Mouse (Mus musculus) naive thymus-derived CD4-positive, alpha-beta T cell, adult 2 months (primary cell): ENCODE measurements around the gene Olfr781.
"Not testable (repeated sequence)": the region's sequence is repeated elsewhere in the genome, so short reads cannot be mapped to it uniquely, and the experiment has no call there.

ENCODE experiments used
- DNase-seq: peaks from one replicate; pipeline ENCODE4 v3.0.0-alpha.2; 2011; ENCODE audit warnings: low read depth

The Olfr781 gene

DNA sequence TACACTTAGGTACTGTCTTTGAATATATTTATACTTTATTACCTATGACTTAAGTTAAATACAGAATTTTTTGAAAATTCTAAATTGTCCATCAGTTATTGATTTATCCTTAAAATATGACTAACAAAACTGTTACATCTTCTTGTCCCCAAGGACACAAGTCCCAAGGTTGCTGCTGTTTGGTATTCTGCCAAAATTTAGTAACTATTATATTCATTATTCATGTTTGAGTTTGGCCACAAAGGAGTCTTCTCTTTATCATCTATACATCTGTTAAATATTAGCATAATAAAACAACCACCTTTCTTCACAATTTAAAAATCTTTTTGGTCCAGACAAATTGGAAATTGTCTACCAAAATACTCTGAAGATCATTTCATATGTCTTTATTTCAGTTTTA is at the start of gene Olfr781:
Gene Olfr781, plus strand, starts transcription at position 301 of the 400 bp plus-strand sequence.
- DNase-seq = no peak

DNA sequence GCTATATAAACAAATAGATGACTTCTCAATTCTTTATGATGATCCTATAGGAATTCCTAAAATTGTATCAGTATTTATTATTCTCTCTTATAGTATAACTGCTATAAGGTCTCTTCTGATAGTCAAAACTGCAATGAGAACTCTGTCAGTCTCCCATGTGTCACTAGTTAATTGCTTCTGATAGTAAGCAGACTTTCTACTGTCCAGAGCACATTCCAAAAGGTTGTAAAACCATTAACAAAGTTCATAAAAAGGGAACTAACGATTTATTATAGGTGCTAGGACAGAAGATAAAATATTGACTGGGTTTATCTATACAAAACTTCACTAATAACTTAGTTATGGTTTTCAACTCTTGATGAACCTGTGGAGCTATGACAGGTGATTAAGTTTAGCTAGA is 15.7 kb upstream of the Olfr781 start:
- not testable (repeated sequence) for DNase-seq

DNA sequence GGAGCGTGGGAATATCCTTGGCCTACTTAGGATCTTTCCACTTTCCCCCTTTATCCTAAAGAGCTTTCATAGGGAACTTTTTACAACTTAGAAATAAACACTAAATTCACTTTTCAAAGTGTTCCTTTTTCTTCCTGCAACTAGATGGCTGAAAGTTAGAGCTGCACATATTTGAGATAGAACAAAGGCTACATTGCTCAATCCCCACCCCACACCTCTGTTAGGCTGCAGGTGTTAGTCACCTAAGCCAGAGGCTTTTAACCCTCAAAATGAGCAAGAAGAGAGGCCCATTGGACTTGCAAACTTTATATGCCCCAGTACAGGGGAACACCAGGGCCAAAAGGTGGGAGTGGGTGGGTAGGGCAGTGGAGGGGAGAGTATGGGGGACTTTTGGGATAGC is 15.1 kb upstream of the Olfr781 start:
- DNase-seq = not testable (repeated sequence)

DNA sequence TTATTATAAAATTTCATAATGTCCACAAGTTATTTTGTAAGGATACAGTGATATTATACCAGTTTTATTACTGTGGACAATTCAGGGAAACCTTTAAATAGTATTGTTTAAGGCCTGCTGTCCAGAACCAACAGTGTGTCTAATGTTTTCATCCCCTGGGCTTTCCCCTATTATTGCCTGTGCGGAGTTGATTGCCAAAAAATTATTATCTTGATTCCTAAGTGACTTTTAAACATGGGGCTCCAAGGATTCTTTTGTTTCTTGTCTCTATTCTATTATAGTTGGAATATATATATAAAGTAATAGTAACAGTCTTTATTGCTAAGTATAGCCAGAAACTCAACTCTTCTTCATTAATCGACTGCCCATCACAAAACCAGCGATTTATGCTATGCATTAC is 10.8 kb upstream of the Olfr781 start, which contains the start of gene Olfr780:
Gene Olfr780, plus strand, starts transcription at position 301 of the 400 bp plus-strand sequence.
- no peak for DNase-seq

- no peak for DNase-seq
Measured at GRCm38 (mm10) chr10:129348550-129348949, 19.9 kb downstream of the Olfr781 start, which contains the start of gene Olfr782. Gene Olfr782, plus strand, starts transcription at chr10:129348850.

- not testable (repeated sequence) for DNase-seq
Measured at GRCm38 (mm10) chr10:129352475-129352874, 23.8 kb downstream of the Olfr781 start.

DNA sequence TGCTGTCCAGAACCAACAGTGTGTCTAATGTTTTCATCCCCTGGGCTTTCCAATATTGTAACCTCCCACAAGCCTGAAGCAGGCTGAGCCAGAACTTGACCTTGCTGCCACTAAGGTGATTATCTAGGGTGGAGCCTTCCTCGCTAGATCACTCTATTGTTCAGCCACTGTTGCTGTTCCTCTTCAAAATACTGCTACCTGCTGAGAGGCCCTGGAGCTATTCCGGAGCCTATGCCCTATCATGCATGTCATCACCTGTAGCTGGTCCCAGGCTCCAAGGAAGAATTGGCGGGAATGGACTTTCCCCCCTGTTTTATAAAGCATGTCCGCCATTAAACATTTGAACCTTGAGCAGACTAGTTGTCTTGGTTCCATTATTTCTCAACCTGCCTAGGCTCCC is 27.8 kb downstream of the Olfr781 start:
- not testable (repeated sequence) for DNase-seq

DNA sequence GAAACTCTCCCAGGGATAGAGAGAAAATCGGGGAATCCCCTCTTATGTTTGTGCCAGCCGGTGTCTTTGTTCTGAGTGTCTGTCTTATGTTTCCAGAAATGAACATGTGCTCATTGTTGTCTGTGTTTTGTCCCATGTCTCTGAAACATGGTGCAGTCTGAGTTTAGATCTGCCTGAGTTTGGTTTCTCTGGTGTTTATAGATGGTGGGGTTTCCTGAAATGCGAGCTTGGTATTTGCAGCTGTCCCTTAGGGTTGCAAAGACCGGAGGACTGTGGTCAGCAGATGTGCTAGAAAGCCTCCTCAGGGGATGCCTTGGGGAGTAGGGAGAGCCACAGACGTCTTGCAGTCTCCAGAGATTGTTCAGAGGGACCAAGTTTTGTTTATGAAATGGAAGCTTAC is 28.7 kb downstream of the Olfr781 start:
- no peak for DNase-seq

GRCm38 (mm10) chr10:129374051-129374450 is 45.4 kb downstream of the Olfr781 start:
- not testable (repeated sequence) for DNase-seq
